Mouse (Mus musculus) ES-Bruce4 (cell line): ENCODE measurements around the gene Gm49368.

Experiments used
- CTCF ChIP-seq: IDR thresholded peaks from one replicate; pipeline ENCODE4 v1.8.1; 2011; ENCODE audit warnings: low read depth, low read length
- EP300 ChIP-seq: IDR thresholded peaks from 2 replicates; pipeline ENCODE4 v1.6.1; 2011; ENCODE audit warnings: low read depth, low read length; ENCODE audit not compliant: insufficient read depth
- POLR2A ChIP-seq: IDR thresholded peaks from one replicate; pipeline ENCODE4 v1.8.1; 2011; ENCODE audit warnings: low read length; ENCODE audit not compliant: insufficient read depth

DNA sequence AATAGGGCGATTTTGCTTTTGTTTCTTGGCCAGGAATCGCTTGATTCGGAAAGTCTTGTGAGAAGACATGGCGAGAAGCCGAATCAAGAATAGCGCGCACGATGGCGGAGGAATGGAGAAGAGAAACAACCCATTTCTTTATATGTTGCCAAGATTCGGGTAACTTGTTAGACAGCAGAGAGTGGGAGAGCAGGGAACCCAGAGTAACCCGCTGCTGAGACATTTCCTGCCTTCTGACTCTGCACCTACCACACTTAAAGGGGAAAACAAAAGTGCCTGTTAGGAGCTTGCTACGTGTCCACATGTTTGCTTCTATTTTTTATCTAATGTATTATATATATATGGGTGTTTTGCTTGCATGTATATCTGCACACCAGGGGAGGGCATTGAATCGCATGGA, 49.4 kb upstream of the Gm49368 start:
- TF ChIP-seq CTCF (no peak), EP300 (no peak), POLR2A (no peak)
